Mouse (Mus musculus): ENCODE measurements around the gene Nav2.

DNA sequence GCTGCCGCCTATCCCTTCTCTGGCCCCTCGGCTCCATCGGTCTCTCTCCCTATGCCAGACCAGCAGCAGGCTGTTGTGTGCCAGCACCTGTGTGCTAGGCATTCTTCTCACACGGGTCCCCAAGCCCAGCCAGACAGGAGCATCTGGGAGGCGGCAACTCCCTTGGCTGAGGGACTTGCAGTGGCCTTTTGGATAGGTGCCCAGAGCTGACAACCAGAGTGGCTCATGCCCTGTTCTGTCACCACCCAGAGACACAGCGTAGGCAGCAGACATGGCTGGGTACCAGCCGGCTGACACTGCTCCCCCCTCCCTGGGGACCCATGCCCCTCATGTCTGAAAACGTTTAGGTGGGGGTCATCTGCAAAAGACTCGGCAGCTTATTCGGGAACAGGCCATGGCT is 146.8 kb downstream of the Nav2 start:
- TF ChIP-seq GATA1 (IDR thresholded peaks at IDR 0.05; ENCODE audit: borderline replicate concordance, low read length) (no peak), FLI1 (IDR thresholded peaks at IDR 0.05; ENCODE audit: low read length) (no peak)
